Mouse (Mus musculus): ENCODE results near the gene Sipa1.

The Sipa1 gene

GRCm38 (mm10) chr19:5662981-5663913 lies at the start of gene Sipa1:
Gene Sipa1 (minus strand): TSS chr19:5663707.
- in situ Hi-C loops (cut with MseI, MboI), result no loop called here

GRCm38 (mm10) chr19:5713255-5713654 lies 49.7 kb upstream of the Sipa1 start:
- in situ Hi-C loops (cut with MseI, MboI), result loop anchor here in 1 of 2 experiments (10.0 kb wide), 1 partner anchor 62 kb away; the partner anchor contains the start of gene Scyl1

GRCm38 (mm10) chr19:5711907-5712460 lies 48.5 kb upstream of the Sipa1 start:
- in situ Hi-C loops (cut with MseI, MboI), result loop anchor here in 1 of 2 experiments (10.0 kb wide), 1 partner anchor 63 kb away; the partner anchor contains the start of gene Scyl1

- in situ Hi-C loops (cut with MseI, MboI), result loop anchor here in 1 of 2 experiments (10.0 kb wide), 1 partner anchor 64 kb away; the partner anchor contains the start of gene Scyl1
These were observed 47.7 kb upstream of the Sipa1 start for GRCm38 (mm10) chr19:5711218-5711617.

GRCm38 (mm10) chr19:5710581-5710980 lies 47.1 kb upstream of the Sipa1 start:
- in situ Hi-C loops (cut with MseI, MboI), result loop anchor here in 1 of 2 experiments (10.0 kb wide), 1 partner anchor 64 kb away; the partner anchor contains the start of gene Scyl1

GRCm38 (mm10) chr19:5710068-5710467 lies 46.6 kb upstream of the Sipa1 start:
- in situ Hi-C loops (cut with MseI, MboI), result loop anchor here in 1 of 2 experiments (10.0 kb wide), 1 partner anchor 65 kb away; the partner anchor contains the start of gene Scyl1

GRCm38 (mm10) chr19:5704801-5705571 lies 41.5 kb upstream of the Sipa1 start:
- in situ Hi-C loops (cut with MseI, MboI), result no loop called here

- in situ Hi-C loops (cut with MseI, MboI), result no loop called here
These were observed 40.8 kb upstream of the Sipa1 start, which contains the start of gene Kcnk7 for GRCm38 (mm10) chr19:5704163-5704800. Gene Kcnk7 (plus strand): TSS chr19:5704367.

- in situ Hi-C loops (cut with MseI, MboI), result no loop called here
These were observed 32.4 kb upstream of the Sipa1 start for GRCm38 (mm10) chr19:5695849-5696462.

GRCm38 (mm10) chr19:5693801-5694200 lies 30.3 kb upstream of the Sipa1 start:
- in situ Hi-C loops (cut with MseI, MboI), result no loop called here

- in situ Hi-C loops (cut with MseI, MboI), result no loop called here
These were observed 29.4 kb upstream of the Sipa1 start for GRCm38 (mm10) chr19:5692913-5693396.

- in situ Hi-C loops (cut with MseI, MboI), result no loop called here
These were observed 28.8 kb upstream of the Sipa1 start for GRCm38 (mm10) chr19:5692086-5692912.

GRCm38 (mm10) chr19:5691601-5692000 lies 28.1 kb upstream of the Sipa1 start:
- in situ Hi-C loops (cut with MseI, MboI), result no loop called here

- in situ Hi-C loops (cut with MseI, MboI), result no loop called here
These were observed 26.8 kb upstream of the Sipa1 start for GRCm38 (mm10) chr19:5690343-5690735.

GRCm38 (mm10) chr19:5689565-5690342 lies 26.2 kb upstream of the Sipa1 start:
- in situ Hi-C loops (cut with MseI, MboI), result no loop called here

- in situ Hi-C loops (cut with MseI, MboI), result no loop called here
These were observed 25.6 kb upstream of the Sipa1 start for GRCm38 (mm10) chr19:5689088-5689428.

GRCm38 (mm10) chr19:5688200-5689087 lies 24.9 kb upstream of the Sipa1 start, which contains the start of the genes Map3k11 and Pcnx3:
Gene Map3k11 (plus strand): TSS chr19:5688742.
Gene Pcnx3 (minus strand): TSS chr19:5688908.
- in situ Hi-C loops (cut with MseI, MboI), result no loop called here

GRCm38 (mm10) chr19:5687738-5688137 lies 24.2 kb upstream of the Sipa1 start:
- in situ Hi-C loops (cut with MseI, MboI), result no loop called here

Measured in mouse trophoblast stem cell (cell line).